Mouse (Mus musculus): ENCODE results near the gene Dnah6. TPM values are rescaled to one million over a fixed set of nuclear protein-coding genes. Genes with fewer than 3 reads are reported as not detected.
A peak's percentile ranks its signal among the peaks of the same experiment; 100 is the strongest.

The Dnah6 gene
- polyA plus RNA-seq, 1 experiment, result 0.45 TPM

GRCm38 (mm10) chr6:73143403-73143802, 78.0 kb downstream of the Dnah6 start:
- DNase-seq (ENCODE audit: low read depth), result no peak

GRCm38 (mm10) chr6:73142776-73143175, 78.7 kb downstream of the Dnah6 start:
- no peak for DNase-seq (ENCODE audit: low read depth)

GRCm38 (mm10) chr6:73140836-73141235, 80.6 kb downstream of the Dnah6 start:
- DNase-seq (ENCODE audit: low read depth), result no peak

GRCm38 (mm10) chr6:73132784-73133183, 88.7 kb downstream of the Dnah6 start:
- no peak for DNase-seq (ENCODE audit: low read depth)

GRCm38 (mm10) chr6:73127594-73127993, 93.9 kb downstream of the Dnah6 start:
- no peak for DNase-seq (ENCODE audit: low read depth)

- DNase-seq (ENCODE audit: low read depth), result no peak
These were observed 101.1 kb downstream of the Dnah6 start for GRCm38 (mm10) chr6:73120348-73120747.

- no peak for DNase-seq (ENCODE audit: low read depth)
These were observed 107.6 kb downstream of the Dnah6 start for GRCm38 (mm10) chr6:73113898-73114297.

- DNase-seq (ENCODE audit: low read depth), result peak; percentile 8
These were observed 108.1 kb downstream of the Dnah6 start for GRCm38 (mm10) chr6:73113365-73113764.

GRCm38 (mm10) chr6:73093133-73093532, 128.3 kb downstream of the Dnah6 start:
- no peak for DNase-seq (ENCODE audit: low read depth)

GRCm38 (mm10) chr6:73090836-73091235, 130.6 kb downstream of the Dnah6 start:
- no peak for DNase-seq (ENCODE audit: low read depth)

GRCm38 (mm10) chr6:73082571-73082970, 138.9 kb downstream of the Dnah6 start:
- DNase-seq (ENCODE audit: low read depth), result no peak

- DNase-seq (ENCODE audit: low read depth), result no peak
These were observed 149.2 kb downstream of the Dnah6 start for GRCm38 (mm10) chr6:73072093-73072786.

GRCm38 (mm10) chr6:73071214-73071613, 150.2 kb downstream of the Dnah6 start:
- DNase-seq (ENCODE audit: low read depth), result no peak

GRCm38 (mm10) chr6:73070663-73071062, 150.8 kb downstream of the Dnah6 start:
- DNase-seq (ENCODE audit: low read depth), result no peak

GRCm38 (mm10) chr6:73064551-73064950, 156.9 kb downstream of the Dnah6 start:
- DNase-seq (ENCODE audit: low read depth), result no peak

- no peak for DNase-seq (ENCODE audit: low read depth)
These were observed 161.8 kb downstream of the Dnah6 start for GRCm38 (mm10) chr6:73059596-73060121.

GRCm38 (mm10) chr6:73059162-73059561, 162.3 kb downstream of the Dnah6 start:
- no peak for DNase-seq (ENCODE audit: low read depth)

GRCm38 (mm10) chr6:73055347-73055746, 166.1 kb downstream of the Dnah6 start:
- no peak for DNase-seq (ENCODE audit: low read depth)

GRCm38 (mm10) chr6:73054807-73055206, 166.6 kb downstream of the Dnah6 start:
- DNase-seq (ENCODE audit: low read depth), result no peak

- DNase-seq (ENCODE audit: low read depth), result no peak
These were observed 167.9 kb downstream of the Dnah6 start for GRCm38 (mm10) chr6:73053526-73053925.

- DNase-seq (ENCODE audit: low read depth), result no peak
These were observed 174.2 kb downstream of the Dnah6 start for GRCm38 (mm10) chr6:73047259-73047658.

GRCm38 (mm10) chr6:73045944-73046343, 175.5 kb downstream of the Dnah6 start:
- no peak for DNase-seq (ENCODE audit: low read depth)

GRCm38 (mm10) chr6:73042278-73042677, 179.2 kb downstream of the Dnah6 start:
- no peak for DNase-seq (ENCODE audit: low read depth)

GRCm38 (mm10) chr6:73038291-73038690, 183.2 kb downstream of the Dnah6 start:
- no peak for DNase-seq (ENCODE audit: low read depth)
